Mouse (Mus musculus): Measurements from ENCODE around the gene 6820408C15Rik.
"Not testable (repeated sequence)": the region's sequence is repeated elsewhere in the genome, so short reads cannot be mapped to it uniquely, and the experiment has no call there.

The 6820408C15Rik gene

DNA sequence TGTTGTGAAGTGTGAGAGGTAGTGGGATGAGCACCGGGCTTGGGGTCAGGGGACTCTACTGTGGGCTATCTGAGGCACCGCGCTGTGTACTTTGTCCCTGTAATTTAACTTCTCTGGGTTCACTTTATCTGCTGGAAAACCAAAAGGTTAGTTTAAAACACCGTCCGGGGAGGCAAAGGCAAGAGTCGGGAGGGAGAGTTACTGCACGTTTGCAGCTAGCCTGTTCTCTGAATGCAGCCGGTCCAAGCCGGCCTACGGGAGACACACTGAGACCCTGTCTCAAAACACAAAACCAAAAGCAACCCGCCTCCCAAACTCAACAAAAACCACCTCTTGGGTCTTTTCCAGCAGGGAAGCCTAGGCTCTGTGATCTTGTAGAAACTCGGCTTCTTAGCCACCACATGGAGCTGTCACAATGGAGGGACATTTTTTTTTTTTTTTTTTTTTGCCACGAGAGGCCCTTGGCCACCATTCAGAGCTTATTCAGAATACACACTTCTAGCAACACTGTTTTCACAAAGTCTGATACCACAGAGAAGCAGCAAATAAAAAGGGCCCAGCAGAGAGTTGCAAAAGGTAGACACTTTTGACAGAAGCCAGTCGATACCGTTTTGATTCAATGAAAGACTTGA, 2.7 kb upstream of the 6820408C15Rik start:
- DNase-seq, result peak in 1 of 2 experiments; percentile 38

DNA sequence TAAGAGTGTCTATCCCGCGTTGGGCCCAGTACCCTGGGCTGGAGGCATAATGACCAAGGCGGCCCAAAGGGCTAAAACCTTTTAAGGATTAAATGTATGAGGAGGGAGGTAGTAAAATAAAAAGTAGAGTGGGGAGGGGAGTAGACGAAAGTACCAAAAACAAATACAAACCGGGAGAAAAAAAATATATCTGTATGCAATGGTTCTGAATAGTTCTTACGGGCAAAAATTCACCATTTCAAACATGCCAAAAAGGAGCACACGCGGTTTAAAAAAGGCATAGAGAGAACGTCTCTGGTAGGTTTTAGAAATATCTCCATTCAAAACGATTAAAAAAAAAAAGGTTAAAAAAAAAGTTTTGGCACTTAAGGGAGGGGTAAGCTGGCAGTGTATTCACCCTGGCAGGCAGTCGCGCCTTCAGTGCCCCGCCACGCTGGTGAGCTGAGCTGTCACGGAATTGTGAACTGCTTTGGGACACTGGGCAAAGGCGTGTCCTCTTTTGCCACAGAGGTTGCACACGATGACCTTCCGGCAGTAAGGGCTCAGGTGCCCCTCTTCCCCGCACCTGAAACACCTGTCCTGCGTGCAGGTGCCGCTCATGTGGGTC, 2.1 kb upstream of the 6820408C15Rik start:
- peak; percentile 44 to 51 for DNase-seq

DNA sequence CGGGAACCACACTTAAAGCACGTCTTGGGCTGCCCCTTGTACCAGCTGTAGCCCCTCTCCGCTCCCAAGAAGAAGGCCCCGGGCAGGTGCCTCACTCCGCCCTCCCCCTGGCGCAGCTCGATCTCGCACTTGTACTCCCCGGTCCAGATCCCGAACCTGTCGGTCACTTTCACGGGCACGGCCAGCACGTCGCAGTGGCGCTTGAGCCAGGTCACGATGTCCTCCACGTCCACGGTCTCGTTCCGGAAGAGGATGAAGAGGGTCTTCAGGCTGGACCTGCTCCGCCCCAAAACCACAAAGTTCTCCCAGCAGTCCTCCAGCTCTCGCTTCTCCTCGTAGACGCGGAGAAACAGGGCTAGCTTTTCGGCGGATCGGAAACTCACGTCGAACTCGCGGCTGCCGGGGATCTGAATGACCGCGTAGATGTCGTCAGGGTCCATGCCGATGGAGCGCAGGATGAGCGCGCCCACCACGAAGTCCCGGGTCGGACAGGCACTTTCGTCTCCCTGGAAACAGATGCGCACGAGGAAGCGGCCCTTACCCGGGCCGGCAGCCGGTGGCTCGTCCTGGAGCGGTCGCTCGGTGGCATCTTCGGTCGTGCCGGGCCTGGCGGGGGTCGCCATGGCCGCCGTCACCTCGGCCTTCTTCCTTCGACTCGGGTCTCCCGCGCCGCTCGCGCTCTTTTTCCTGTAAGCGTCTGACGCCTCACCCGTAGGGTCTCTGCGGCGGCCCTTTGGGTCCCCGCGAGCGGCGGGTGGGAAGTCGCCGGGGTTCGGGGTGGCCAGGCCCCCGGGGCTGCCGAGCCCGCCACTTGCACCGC, 1.4 kb upstream of the 6820408C15Rik start:
- peak; percentile 62 to 63 for DNase-seq

DNA sequence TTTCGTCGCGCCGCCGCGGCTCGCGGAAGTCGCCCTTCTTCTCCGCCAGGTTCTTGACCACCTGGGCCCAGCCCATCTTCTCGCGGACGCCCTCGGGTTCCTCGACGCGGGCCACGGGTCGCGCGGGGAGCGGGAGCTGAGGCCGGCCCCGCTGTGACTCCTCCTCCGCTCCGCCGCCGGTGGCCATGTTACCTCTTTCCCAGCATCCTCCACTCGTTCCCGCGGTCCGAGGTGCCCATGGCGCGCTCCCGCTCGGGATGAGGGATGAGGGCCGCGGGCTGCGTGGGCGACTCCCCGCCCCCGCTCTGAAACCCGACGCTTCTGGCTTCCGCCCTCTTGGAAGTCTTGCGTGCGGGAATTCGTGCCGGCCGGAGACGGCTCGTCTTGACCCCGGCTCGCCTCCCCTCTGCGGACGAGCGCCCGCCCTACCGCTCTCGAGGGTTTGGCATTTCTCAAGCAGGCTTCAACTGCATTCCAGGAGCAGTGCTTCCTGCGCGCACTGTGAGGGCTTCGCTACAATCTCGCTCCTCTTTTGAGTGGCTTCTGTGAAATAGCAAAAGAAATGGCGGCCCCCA, 709 bp upstream of the 6820408C15Rik start, which contains the start of gene Zcchc3:
TSS of gene Zcchc3 (minus strand) at position 437 of the 575 bp plus-strand sequence.
- DNase-seq, result peak; percentile 91 to 92

DNA sequence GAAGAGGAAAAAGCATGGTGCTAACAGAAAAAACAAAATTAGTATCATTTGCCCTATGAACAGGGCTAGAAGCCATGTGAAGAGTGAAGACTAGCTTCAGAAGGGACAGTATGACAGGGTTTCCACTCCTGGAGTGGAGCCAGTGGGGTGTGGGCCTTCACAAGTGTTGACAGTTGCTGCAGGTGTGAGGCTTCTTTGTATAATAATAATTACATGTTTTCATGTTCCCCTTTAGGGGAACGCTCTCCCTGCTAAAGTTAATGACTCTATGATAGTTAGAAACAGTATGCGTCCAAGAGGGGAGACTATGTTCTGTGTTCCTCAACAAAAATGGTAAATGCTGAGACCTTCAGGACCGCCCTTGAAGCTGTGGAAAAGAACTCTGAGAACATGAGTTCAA, 399 bp downstream of the 6820408C15Rik start:
- peak in 1 of 2 experiments; percentile 49 for DNase-seq

DNA sequence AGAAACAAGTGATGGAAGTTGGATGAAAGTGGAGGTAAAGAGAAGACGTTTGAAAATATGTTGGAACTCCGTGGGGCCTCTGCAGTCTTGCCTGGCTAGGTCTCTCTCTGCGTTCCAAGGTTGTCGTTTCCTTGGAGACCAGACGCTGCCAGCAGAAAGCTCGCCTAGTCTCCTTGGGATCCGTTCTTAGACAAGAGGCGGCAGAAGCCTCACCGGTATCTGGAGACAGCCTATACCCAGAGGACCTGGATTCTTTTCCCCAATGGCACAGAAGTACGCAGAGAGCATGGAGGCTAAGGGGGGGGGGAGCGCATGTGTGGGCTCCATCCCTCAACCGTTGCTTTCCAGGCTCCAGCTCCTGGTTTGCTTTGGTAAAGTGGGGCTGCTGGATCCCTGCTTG, 12.1 kb downstream of the 6820408C15Rik start:
- DNase-seq, result no peak

DNA sequence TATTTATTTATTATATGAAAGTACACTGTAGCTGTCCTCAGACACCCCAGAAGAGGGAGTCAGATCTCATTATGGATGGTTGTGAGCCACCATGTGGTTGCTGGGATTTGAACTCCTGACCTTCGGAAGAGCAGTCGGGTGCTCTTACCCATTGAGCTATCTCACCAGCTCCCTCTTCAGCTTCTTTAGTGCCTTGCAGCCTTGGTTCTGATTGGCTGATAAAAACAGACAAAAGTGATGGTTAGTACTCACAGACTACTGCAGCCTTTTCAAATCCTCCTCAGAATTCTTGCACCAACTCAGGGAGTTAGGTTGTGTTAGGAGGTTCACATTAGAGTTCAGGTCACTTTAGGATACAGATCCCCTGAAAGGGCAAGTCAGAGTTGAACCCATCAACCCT, 13.1 kb downstream of the 6820408C15Rik start:
- not testable (repeated sequence) for DNase-seq

DNA sequence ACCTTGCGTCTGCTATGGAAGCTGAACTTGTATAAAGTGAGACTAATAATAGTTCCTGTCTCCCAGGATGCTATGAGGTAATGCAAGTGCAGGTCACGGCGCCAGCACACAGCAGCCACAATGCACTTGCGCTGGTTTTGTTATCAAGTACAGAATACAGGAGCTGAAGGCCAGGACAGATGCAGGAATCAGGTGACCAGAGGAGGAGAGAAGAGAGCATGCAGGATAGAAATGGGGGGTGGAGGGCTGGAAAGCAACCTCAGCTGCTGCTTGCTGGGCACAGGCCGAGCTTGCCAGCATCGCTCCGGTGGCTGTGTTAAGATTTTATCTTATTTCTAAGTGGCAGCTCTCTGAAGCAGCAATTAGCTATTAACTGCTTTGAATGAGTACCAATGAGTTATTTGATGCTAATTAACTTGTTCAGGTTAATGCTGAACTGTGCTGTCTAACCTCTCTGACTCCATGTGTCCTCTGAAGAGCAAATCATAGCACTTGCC, 21.1 kb downstream of the 6820408C15Rik start:
- no peak for DNase-seq

DNA sequence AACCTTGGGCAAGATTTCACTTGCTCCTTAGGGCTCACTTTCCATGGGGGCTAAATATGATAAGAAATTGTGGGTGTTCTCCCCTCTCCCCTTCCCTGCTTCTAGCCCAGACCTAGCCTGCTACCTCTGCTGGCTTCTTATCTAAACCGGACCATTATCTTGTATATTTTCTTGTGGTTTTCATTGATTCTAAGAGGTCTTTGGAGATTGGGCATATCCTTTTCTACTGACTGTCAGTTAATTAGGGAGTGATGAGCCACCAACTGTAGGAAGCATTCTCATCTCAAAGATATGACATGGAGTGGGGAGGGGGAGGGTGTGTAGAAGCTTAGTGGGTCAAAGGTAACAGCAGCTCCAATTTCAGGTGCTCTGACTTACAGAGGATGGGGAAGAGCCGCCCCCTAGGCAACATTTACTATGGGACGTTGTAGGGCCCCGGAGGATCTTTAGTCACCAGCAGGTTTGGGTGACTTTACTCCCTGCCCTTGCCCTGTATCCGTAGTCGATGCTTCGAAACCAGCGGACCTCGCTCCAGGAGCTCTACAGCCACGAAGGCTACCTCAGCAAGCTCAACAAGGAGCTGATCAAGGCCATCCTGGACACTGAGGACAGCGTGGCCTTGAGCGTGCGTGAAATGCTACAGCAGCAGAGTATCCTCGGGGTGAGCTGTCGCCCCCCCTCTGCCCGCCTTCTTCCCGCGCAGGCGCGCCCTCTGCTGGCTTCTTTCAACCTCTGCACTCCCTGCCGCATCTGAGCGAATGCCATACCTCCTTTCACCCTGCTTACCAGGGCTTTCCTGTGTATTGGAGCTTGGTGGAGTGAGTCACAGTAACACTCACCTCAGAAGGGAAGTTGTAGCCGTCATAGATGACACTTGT, 21.8 kb downstream of the 6820408C15Rik start:
- peak; percentile 95 to 96 for DNase-seq

DNA sequence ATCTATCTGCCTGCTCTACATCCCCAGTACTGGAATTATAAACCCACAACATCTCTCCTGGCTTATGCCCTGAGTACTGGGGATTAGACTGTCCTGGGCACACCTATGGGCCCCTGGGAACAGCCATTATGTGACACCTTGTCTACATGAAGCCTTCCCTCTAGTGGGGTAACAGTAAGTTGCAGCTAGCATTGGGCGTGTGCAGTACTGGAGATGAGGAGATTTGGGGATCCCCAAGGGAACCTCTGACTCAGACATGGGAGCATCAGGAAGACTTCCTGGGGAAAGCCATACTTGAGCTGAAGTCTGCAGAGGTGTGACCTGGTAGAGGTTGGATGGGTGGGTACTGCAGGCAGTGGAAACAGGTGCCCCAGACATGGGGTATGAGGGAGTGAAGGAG, 23.6 kb downstream of the 6820408C15Rik start:
- DNase-seq, result no peak

DNA sequence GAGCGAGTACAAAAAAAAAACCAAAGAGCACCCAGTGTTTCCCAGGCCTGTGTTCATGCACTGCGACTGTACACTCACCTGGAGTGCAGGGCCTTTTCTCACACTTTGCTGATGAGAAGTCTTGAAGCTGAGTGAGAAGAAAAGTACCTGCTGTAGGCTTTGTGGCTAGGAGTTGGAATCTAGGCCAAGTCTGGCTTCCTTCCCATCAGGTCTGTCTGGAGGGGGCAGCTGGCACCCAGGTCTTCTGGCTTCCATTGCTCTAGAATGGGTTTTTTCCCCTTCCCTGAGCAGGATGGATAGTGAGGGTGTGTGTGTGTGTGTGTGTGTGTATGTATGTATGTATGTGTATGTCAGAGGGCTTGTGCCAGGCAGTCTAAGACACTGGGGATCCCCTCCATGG, 24.4 kb downstream of the 6820408C15Rik start:
- DNase-seq, result peak; percentile 40 to 42

DNA sequence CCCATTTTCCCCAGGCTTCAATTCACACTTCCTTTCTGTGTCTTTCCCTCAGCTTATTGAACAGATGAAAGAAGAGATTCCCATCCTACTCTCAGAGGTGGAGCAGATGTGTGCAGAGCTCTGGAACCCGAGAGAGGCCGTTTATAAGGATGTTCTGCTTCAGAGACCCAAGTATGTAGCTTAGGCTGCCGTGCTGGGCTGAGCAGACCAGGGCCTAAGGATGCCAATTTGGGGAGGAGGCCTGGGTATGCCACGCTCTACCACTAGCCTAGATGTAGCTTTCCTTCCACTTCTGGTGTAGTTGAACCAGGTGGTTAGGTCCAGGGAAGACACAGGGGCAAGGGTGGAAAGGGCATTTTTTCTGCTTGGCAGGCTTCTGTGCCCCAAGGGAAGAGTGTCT, 26.9 kb downstream of the 6820408C15Rik start:
- DNase-seq, result no peak

DNA sequence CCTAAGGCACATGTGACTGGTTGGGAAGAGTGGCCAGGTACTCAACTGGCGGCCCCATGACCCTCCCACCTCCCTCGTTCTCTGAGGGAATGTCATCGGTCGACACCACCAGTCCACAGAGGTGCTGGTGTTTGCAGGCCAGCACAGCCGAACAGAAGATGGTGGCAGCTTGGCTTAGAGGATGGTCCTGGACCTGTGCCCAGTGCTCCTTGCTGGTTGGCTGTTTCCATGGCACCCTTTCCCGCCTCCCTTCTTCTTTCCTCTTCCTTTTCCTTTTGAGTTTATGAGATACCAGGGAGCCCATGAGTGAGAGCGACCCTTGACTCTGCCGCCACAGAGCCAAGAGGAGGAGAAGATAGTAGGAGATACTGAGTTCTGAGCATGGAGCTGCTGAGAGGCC, 27.9 kb downstream of the 6820408C15Rik start:
- peak; percentile 79 to 87 for DNase-seq

DNA sequence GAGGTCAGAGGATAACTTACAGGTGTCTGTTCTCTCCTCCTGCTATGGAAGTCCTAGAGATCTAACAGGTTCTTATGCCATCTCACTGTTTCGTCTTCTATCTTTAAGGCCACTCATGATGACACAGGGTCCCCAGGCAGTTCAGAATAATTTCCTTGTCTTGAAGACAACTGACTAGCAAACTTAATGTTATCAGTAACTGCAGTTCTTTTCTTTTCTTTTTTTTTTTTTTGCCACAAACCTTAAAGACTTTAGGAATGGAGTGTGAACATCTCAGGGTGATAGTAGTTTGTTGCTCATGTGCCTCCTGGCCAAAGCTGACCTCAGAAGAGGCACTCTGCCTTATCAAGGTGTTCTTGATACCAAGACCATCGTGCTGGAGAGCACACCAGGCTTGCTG, 31.3 kb downstream of the 6820408C15Rik start:
- no peak for DNase-seq

DNA sequence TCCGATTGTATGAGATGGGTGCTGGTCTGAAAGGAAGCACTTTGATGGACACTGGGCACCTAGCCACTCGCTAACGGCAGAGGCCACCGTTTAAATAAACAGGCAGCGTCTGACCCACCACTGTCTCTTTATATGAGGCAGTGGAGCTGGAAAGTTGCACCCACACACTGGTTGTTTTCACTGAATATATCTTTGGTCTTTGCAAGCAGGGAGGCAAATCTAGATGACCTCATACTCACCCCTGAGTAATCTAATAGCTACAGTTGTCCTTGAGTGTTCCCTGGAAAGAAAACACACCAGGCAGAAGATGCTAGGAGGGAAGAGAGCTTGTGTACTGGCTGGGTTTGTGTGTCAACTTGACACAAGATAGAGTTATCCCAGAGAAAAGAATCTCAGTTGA, 32.1 kb downstream of the 6820408C15Rik start:
- DNase-seq, result no peak

DNA sequence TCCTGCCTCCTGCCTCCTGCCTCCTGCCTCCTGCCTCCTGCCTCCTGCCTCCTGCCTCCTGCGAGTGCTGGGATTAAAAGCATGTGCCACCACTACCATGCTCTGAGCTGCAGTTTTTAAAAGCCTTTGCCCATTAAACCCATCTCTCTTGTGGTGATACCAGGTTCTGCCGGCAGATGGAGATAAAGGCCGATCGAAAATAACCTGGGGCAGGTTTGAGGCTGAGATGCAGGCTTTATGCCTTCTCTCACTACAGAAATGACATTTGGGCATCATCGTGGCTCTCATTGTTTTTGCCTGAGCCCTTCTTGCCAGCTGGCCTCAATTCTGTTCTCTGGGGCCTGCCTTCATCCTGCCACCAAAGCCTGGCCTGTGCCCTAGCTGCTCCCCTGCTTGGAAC, 34.9 kb downstream of the 6820408C15Rik start:
- peak; percentile 94 to 95 for DNase-seq

DNA sequence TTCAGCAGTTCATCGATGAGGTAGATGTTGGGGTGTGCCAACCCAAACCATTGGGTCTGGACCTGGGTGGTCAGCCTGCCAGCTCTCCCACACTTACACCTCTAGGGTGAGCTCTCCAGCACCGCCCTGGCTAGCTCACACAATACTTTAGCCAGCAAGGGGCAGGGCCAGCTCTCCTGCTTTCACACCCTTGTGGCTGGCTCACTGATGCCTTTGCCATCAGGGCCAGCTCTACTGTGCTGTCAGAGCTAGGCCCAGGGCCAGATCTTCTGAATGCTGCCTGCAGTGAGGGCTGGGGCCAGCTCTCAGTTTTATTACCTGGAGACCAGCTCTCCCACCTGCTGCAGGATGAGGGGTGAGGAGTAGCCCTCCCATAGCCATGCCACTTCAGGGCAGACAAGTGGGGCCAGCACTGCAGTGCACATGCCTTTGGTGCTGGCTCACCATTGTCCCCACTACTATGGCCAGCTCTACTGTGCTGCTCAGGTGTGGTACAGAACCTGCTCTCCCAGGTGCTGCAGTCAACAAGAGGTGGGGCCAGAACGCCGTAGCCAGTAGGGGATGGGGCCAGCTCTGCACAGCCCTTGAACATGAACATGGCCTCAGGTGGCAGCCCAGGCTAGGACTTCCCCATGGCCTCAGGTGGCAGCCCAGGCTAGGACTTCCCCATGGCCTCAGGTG, 36.9 kb downstream of the 6820408C15Rik start:
- DNase-seq, result peak; percentile 76 to 80

DNA sequence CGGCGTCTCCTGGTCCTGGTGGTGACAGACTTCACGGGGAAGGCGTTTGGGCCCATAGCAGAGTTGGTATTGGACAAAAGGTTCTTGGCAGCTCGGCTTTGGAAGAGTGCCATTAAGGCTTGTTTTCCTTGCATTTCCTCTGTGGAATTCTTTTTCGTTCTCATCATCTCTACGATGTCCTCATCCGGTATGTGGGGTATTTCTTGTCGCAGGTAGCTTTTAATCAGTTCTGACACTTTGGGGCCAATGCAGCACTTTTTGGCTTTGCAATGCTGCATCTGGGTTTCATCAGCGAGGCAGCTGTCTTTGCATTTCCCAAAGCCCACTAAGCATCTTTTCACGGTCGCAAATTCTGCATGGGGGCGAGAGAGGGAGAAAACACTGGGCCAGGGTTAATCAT, 43.9 kb downstream of the 6820408C15Rik start:
- DNase-seq, result no peak

DNA sequence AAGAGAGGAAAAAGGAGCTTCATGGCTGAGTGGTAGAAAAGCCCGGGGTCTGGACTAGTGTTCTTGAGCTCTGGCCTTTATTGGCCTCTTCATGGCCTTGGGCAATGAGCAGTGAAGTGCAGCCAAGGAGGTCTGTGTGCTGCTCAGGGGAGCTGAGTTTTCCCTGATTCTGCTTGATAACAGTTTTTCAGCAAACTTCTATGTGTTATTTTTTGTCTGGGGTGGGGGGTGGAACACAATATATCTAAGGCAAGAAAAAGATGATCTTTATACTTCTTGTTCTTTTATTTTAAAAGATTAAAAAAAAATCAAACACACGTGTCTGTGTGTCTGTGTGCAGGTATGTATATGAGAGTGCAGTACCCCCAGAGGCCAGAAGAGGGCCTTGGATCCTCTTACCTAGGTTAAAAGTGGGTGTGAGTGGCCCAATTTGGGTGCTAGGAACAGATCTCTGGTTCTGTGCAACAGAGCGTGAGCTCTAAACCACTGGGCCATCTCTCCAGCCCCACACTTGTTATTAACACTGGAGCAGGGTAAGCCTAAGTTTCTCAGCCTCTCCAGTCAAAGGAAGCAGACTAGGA, 49.3 kb downstream of the 6820408C15Rik start, which contains the start of gene Defb23:
TSS of gene Defb23 (minus strand) at position 51 of the 581 bp plus-strand sequence.
- DNase-seq, result no peak

DNA sequence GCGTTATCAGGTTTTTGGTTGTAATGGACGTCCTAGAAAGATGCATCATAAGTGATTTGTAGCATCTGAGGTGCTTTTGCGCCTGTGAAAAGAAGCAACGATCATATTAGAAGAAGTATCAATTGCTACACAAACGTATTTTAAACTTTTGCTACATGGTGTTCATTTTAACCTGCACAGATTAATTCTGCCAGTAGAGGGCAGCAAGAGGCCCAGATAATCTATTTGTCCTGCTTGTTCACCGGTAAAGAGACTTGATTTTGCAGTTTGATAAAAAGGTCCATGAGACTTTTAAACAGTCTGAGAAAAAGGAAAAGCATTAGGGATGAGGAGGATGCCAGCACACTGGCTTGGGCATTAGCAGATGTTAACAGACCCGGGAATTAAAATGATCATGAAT, 55.6 kb downstream of the 6820408C15Rik start:
- DNase-seq, result peak; percentile 70 to 71

DNA sequence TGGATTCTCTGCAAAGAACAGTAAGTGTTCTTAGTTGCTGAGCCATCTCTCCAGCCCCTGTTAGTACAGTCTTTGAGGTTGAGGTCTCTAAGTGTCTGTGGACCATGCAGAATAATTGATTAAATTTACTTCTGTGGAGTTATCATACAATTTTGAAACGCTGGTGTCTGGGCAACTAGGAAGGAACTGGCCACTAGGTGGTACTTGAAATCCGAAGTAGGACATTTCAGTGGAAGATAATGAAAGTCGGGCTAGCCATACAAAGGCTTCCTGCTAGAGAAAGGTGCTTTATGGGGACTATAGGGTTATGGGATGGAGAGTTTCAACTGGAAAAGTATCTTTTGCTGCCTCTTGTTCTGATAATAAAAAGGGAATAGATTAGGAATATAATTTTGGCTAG, 57.0 kb downstream of the 6820408C15Rik start:
- no peak for DNase-seq
